Mouse (Mus musculus): ENCODE data around the gene Hdac9.
A peak's percentile ranks its signal among the peaks of the same experiment; 100 is the strongest.

Gene Hdac9

DNA sequence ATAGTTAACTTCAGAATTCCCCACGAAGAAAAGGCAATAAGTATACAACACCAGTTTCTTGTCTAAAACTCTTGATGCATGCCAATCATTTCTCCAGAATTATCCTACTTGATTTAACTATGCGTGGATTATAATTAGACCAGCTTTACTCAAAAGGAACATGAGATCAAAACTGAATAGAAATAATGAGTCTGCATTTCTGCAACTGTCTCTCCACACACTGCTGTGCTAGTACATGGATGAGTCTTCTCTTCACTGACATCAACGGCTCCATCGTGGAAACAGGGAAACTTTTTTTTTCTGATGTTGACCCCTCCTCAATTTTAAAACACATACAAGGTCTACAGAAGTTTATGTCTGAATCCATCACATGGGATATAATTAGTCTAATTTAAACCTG is 334.4 kb downstream of the Hdac9 start:
- DNase-seq = no peak

DNA sequence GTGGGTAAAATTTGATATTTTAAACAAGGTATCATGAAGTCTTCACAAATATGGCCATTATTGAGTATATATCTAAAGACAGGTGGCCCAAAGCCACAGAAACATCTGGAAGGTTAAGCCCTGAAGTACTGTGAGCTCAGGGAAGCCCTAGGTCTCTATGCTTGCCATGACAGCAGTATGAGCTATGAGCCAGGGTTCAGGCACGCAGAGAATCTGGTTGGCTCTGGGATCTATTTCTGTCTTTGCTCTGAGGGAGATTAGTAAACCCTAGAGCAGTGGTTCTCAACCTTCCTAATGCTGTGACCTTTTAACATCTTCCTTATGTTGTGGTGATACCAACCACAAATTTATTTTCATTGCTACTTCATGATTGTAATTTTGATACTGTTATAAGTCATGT is 337.7 kb downstream of the Hdac9 start:
- no peak for DNase-seq

DNA sequence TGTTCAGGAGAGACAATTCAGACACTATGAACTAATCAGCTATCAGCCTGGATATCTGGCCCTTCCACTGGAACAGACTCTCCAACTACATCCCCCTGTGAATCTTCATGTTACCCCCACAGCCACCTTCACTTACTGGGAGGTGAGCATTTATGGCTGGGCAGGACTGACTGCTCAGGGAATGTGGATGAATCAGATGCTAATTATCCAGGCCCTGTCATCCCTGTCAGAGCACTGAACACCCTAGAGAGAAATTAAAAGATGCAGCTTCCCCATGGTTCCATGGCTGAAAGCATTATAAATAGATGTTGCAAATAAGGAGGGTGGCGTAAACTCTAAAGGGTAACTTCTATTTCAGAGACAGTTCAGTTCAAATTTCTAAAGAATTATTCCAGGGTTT is 345.8 kb downstream of the Hdac9 start:
- DNase-seq = no peak

DNA sequence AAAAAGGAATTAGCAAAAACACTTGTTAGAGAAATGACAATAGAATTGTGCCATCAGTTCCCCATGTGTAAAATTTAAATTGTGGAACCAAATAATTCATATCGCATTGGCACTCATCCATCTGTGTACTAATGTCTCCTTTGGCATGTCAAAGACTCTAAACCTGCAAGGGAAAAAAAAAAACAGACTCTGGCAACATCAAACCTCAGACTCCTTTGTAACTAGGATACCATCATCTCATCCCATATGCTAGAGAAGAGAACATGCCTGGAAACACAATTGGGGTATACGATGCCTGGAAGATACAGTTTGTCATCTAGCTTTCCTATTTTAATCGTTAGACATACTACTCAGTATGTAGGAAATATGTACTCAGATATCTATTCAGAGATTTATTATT is 347.4 kb downstream of the Hdac9 start:
- DNase-seq = no peak

DNA sequence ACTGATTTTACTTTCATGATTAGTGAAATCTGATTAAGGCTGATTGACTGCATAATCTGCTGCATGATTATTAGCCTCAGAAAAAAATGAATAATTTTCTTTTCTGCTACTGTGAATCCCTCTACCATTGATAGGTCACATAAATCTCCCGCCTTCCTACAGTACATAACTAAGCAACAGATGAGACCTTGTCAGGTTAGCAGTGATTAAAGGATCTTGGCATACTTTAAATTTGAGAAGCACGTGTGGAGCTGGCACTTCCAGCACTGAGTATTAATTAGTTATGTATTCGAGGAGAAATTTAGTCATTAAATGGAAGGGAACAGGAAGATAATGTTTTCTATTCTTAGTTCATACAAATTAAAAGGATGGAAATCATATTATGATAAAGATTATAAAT is 347.8 kb downstream of the Hdac9 start:
- DNase-seq = no peak

DNA sequence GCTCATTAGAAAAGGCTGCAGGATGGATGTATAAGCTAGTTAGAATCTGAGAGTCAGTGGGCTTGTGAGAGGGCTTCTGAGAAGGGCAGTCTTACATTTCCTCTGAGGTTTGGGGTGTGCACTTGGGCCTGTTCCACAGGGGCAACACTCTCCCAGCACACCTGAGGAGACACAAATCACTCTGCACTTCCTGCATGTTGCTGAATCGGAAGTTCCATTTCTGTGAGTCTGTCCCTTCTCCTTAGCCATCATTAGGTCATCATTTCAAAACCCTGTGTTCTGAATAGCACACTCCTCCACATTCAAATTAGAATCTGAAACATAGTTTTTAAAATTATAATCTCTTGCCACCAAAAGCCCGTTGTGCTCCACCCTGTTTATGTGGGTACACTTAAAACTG is 354.6 kb downstream of the Hdac9 start:
- no peak for DNase-seq

DNA sequence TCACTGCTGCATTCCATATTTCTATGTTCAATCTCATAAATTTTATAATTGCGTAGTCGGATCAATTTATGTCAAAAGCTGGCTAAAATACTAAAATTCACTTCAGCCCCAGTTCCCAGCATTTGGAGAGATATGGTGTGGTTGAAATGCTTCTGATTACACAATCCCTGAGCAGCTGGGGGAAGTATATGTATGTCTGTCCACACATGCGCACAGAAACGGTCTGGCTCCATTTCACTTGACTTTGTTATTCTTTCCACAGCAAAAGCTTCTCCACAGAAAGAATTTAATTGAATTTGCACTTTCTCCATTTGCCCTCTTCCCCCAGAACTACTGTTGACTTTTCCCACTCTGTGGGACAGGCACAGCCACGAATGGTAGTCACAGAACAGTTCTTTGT is 357.9 kb downstream of the Hdac9 start:
- DNase-seq = no peak

DNA sequence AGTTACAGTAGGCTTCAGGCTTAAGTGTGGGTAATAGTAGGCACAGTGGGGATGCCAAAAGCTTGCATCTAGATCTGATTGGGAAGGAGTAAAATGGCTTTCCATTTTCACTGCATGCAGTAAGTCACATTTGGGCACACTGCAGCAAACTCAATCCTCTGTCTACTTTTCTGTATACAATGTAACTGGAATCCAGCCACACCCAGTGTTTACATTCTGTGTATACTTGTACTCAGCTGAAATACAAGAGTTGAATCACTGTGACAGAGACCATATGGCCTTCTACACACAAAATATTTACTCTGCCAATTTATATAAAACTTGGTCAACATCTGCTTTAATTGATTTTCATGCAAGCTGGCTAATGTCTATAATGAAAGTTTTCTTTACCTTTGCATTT is 362.1 kb downstream of the Hdac9 start:
- no peak for DNase-seq

DNA sequence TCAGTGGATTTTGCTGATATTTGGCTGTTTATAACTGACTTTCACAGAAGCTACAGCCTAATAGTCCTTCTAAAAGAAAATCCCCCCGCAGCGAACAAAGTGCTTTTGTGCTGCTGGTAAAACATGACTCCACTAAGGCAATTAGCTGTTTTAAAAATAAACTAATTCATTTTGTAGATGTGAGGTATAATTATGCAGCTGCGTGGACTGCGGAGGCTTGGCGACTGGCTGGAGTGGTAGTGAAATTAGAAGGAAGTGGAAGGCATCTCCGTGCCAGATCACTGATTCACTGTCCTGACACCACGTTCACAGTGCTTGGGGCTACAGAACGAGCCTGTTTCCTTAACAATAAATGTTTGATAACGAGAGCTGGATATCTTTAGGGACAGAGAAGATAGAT is 366.6 kb downstream of the Hdac9 start:
- DNase-seq = no peak

DNA sequence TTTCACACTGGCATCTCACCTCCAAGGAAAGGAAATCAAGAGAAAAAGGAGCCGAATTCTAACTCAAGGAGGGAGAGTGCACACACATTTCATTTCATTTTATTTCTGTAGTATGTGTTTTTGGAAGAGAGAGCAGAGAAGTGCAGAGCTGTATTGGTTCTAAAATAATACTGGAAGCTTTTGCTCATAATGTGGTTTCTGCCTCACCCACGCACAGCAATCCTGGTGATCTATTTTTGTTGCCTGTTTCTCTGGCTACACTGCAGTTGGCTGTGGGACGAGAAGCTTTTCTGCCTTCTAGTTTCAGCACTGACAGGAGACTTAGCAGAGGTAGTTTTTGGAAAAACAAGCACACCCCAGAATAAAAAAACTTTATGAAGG is 387.7 kb downstream of the Hdac9 start:
- peak; percentile 30 for DNase-seq

DNA sequence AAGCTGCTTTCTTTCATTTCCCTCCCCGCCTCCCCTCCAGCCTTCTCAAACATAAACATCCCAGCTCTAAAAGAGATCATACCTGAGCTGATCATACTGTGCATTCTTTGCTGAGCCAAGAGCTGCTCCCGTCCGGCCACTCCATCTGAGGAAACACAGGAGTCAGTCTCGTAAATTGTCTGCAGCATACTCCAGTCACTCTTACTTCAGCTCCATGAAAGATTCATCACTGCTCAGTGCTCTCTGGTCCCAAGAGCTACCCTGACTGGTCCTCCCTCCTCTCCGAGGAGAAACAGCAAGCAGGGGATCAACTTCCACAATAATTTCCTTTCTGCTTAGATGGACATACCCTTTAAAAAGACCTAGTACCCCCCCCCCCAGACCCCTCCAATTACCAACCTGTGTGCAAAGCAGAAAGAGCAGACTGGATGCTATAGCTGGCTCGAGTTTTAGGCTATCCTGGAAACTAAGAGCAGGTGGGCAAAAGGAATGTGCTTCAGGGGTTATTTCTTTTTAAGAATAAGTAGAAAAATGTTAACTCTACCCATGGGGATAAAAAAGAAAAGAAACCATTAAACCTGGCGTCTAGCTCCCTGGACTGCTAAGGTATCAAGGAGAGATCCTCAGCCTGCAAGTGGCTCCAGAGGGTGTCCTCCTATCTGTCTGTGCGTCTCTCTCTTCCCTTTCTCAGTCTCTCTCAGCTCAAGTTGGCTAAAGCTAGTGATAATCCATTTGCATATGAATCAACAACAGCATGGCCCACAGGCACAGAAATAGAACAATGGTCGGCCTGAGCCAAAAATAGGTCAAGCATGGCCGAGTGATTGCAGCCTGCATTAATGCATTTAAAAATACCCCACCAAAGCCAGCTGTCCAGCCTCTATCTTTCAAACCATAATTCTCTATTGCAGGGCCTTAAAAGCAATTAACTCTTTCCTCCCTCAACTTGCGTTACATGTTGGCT is 388.4 kb downstream of the Hdac9 start:
- peak; percentile 51 for DNase-seq

DNA sequence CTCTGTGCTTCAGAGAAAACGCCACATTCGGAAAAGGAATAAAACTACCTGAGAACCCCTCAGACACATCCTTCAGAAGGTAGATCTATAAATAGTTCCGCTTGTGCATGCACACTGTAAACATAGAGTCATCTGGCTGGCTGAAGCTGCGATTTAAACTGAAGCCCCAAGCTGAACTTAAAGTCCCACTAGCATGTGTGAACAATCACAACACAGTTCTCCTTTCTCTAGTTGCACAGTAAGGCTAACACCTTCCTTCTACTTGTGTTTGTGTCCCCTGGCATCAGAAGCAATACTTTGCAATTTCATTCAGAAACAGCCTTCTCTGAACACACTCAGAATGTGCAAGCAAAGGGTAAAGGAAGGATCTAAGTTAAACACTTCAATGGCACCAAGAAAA is 389.1 kb downstream of the Hdac9 start:
- peak; percentile 12 for DNase-seq

DNA sequence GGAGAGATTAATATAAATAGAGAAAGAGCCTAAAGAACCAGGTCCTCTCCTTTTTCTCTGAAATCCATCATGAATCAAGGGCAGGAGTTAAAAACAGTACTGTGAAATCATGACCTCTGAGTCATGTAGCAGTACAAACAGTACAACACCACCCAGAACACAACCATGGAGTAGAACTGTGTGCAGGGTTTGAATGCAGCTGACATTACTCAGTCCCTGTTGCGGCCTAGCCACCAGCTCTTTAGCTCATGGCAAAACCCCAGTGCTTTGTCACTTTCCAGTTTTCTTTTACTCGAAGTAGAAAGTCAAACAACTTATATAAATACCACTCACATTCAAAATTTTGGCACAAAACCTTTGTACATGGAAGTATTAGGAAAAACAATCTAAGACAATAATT is 395.4 kb downstream of the Hdac9 start:
- no peak for DNase-seq

DNA sequence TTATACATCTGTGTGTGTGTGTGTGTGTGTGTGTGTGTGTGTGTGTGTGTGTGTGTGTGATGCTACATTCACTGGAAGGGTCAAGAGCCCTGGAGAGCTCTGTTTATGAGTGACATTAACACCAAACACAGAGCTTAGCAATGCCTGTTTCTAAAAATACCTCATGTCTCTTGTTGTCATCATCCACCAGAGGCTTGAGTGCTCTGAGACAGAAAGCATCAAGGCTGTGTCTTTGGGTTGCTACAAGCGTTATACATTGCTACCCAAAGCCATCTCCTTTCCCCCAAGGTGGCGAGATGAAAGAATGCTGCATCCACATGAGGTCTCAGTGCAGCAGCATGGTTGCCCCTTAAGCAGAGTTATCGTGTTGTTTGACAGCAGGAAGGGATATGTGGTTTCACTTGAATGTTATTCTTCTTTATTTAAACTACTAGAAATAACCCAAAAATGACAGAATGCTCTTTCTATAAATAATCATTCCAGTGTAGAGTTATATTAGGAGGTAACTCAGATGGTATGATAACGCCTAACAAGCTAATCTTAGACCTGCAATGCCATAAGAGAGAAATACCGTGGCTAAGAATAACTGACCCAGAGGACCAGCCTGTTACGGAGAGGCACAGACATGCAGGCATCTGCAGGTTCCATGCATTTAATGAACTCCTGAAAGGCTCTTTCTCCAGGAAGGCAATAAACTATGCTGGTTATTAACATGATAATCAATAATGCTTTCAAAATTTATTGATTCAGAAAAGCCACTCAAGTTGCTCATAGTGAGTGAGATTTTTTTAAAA is 399.9 kb downstream of the Hdac9 start:
- no peak for DNase-seq

DNA sequence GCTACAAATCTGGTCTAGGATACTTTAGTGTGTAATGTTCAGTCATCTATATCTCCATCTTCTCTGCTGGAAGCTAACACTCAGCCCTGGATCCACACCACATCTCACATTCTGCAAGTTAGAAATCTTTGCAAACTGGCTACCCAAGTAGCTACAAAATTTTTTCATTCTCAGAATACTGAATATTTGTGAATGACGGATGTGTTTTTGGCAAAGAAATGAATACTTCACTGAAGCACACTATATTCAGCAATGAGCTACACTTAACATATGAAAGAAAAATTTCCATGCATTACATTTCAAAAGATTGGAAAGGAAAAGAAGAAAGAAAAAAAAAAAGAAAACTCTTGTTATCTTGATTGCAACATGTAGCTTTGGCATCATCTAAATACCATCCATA is 410.6 kb downstream of the Hdac9 start:
- DNase-seq = no peak

DNA sequence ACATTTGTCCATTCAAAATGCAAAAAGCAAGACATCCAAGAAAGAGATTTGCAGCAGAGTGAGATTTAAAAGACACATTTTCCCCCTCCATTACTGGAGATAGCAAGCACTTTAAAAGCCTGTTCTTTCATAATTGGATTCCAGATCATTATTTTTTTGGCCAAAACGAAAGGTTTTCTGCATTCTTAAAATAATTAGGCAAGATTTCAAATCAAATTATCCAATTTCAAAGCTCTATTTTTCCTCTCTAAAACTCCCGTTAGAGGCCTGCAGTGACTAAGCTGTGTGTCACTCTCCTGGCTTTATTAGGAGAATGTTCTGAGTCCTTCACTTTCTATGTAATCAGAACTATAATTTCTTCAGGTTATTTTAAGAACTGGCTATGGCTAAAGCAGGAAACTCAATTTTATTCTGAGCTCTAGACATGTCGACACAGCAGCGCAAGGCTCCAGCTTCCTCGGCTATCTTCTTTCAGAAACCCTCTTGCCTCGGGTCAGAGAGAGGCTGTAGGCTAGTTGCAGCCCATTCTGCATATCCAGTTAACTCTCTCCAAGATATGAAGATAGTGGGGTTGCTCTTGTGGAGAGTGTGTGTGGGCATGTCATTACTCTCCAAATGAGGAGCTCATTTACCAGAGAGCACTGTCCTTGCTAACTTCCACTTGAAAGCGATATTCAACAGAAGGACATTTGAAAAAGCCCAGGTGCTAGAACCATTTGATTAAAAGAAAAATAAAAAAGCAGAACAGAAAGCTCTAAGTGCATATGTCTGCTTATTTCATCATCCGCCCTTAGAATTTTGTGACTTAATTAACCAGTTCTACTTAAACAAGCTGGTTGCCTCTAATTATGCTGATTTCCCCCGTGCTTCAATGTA is 417.9 kb downstream of the Hdac9 start:
- no peak for DNase-seq

DNA sequence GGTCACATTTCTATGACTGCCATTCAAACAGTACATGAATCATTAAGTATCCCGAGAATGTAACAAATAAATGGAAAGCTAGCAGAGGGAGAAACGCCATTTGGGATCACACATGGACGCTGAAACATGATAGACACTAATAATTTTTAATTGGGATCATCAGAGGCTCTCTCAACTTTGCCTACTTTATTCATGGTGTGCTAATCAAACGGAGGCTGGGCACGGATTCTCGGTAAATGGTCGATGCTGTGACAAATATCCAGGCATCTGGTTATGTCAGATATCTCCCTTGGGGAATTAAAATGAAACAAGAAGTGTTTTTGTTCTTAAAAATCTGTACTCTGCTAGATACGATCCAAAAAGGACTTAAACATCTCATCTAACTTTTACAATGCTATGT is 418.6 kb downstream of the Hdac9 start:
- no peak for DNase-seq

DNA sequence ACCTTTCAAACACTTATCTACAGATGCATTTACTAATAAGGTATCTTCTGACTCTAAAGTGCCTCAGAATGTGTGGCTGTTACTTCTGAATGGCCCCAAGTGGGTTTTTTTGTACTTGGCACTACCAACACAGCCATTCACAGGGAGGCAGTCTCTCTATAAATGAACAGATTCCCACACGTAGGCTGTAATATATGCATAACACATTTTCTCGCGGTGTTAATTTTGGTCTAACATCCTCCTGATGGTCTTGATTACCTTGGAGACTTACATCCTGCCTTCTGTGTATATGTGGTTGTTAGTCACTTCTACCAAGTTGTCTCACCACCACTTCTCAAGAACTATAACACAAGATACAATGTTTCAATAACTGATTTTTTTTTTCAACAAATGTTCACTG is 419.2 kb downstream of the Hdac9 start:
- DNase-seq = no peak

DNA sequence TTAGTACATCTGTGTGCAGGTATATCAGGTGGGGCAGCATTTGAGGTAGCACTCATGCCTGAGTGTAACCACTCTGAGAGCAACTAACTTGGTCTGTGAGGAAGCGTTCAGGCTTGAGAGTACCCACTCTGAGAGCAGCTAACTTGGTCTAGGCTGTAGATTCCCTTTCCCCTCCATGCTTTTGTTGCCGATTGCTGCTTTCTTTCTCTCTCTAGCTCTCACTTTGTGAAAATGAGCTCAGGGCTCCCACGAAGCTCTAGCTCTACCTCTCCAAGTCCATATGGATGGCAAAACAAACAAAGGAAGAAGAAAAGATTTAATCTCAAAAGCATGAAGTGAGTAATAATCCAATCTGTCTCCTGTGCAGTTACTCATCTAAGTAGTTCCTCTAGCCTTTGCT is 421.0 kb downstream of the Hdac9 start:
- no peak for DNase-seq

DNA sequence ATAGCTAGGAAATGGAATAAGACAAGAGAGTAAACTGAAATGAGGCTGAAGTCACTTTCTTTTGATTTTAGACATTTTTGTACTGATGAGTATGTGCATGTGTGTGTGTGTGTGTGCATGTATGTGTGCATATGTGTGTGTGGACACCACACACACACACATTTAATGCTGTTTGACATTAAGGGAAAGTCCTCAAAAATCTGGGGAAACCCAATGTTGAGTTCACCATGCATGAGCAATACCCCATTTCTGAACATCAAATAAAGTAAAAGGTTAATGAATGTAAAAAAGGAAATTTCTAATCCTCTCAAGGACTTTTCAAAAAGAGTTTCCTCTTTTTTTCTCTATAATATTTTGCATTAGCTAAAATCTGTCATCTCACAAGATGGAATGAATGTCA is 427.3 kb downstream of the Hdac9 start:
- DNase-seq = no peak

DNA sequence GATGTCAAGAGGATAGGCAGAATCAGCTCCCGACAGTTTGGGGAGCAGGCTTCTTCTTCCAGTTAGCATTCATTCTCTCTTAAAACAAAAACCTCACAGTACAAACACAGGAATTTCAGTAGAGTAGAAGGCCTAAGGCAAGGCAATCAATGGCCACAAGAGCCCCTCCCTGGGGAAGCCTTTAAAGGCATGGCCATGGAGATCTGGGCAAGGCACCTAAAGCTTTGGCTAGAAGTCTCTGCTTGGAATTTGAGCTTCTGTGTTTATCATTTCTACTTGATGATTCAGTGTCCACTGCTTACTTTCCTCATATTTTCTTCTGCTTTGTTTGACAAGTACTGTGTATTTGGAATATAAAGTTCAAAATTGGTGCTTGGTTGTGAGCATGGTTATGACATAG is 429.2 kb downstream of the Hdac9 start:
- DNase-seq = no peak

DNA sequence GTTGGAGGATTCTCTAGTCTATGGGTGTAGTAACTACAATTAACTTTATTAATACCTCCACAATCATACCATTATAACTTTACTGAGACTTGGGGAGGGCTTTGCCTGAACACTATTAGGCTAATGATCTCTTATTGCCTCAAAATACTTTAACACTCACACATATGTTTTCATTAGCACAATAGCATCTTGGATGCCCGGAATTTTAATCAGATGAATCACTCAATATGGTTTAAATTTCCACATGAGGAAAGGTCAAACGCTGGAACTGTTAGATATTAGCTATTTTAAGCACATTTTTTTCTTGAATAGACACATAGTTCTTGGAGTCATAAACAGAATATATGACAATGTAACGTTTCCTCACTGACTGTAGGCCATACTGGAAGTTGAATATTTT is 429.9 kb downstream of the Hdac9 start:
- no peak for DNase-seq

DNA sequence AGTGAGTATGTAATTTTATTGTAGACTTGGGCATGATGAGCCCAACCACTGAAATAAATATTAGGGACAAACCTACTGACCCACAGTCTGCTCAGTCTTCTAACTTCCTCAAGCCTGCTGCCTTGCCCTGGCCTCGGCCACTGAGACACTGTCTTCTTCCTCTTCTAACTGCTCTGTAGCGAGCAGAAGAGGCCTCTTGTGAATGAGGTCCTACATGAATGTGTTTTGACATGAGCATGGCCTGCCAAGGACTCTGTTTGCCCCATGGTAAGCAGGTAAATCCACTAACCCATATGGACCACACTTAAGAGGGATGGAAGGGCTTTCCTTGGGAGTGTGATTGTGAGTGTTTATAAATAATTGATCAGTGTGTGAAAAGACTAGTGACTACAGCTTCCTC is 430.9 kb downstream of the Hdac9 start:
- no peak for DNase-seq

All from cerebellum, adult 8-10 months (tissue).